Mouse (Mus musculus) megakaryocyte, embryonic 14.5 days (primary cell): ENCODE results near the gene Smarcd2.

Experiments
- FLI1 ChIP-seq: IDR thresholded peaks from 2 replicates; pipeline ENCODE4 v1.6.1; 2012; ENCODE audit warnings: low read length, inconsistent platforms, mixed read lengths
- GATA1 ChIP-seq: IDR thresholded peaks from 3 replicates; pipeline ENCODE4 v1.6.1; 2012; ENCODE audit warnings: mixed read lengths, low read length, inconsistent platforms, borderline replicate concordance

DNA sequence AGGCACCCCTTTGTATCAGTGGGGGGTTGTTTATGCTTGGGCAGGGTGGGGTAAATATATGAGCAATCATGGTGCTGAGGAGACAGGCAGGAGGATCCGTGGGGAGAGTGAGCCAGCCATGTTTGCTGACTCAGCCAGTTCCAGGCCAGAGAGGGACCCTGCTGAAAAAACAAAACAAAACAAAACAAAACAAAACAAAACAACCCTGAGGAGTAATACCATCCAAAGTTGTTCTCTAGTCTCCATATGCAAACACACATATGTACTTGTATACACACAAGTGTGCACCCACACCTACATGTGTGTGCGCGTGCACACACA lies 33.3 kb upstream of the Smarcd2 start:
- no peak for TF ChIP-seq GATA1
- TF ChIP-seq FLI1: no peak
